Mouse (Mus musculus) ovary, postnatal 36 days (tissue): ENCODE data around the gene Xylb.
"Not testable (repeated sequence)": the region's sequence is repeated elsewhere in the genome, so short reads cannot be mapped to it uniquely, and the experiment has no call there.

ENCODE experiments used
- DNase-seq: peaks from one replicate; pipeline ENCODE4 v3.0.0; 2022; ENCODE audit warnings: low spot score, mixed read lengths

The Xylb gene

DNA sequence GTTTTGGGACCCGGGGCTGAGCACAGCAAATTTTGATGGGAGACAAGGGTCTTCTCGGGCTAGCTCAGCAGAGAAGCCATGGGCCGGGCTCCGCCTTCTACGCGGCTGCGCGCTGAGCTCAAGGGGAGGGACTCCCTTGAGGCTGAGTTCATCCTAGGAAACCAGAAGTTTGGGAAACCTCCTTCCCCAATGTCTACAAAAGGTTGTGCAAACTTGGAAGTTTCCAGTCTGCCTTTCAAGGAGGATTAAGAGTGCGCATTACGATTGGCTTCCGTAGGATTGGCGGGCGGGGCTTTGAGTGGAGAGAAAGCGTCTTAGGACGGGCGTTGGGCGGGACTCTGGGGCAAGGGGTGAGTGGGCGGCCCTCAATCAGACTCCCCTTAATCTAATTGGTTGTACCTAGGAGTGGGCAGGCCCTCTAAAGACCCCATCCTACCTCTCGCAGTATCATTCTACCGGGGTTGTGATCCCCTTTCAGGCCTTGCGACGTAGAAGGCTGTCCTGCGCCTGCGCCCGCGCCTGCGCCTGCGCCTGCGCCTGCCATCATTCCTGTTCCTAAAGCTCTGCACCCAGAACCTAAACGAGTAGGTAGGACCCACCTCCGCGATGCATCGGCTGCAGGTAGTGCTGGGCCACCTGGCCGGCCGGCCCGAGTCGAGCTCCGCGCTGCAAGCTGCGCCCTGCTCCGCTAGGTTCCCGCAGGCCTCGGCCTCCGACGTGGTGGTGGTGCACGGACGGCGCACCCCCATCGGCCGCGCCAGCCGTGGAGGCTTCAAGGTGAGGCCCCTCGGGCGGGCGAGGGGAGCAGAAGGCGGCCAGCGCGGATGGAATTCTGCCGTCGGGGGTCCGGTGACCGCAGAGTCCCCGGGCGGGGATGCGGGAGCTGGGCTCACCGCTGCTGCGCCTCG lies 16.0 kb upstream of the Xylb start, which contains the start of gene Myd88:
TSS of gene Myd88 (minus strand) at position 503 of the 908 bp plus-strand sequence.
- DNase-seq: peak; percentile 91

DNA sequence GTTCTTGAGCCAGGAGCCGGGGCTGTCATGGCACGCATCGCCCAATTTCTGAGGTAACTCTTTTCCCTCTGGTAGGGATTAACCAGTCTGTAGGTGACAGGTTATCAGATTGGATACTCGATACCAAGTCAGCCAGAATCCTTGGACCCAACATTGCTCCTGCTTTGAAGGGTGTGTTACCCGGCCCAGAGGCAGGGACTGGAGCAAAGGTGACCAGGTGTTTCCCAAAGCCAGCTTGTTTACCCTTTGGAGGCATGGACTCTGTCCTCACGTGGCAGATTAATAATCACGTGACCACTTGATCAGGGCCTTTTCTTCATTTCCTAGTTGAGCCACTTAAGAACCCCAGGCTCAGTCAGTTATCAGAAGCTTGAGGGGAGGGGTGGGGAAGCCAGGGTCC lies 14.5 kb upstream of the Xylb start:
- DNase-seq: no peak

DNA sequence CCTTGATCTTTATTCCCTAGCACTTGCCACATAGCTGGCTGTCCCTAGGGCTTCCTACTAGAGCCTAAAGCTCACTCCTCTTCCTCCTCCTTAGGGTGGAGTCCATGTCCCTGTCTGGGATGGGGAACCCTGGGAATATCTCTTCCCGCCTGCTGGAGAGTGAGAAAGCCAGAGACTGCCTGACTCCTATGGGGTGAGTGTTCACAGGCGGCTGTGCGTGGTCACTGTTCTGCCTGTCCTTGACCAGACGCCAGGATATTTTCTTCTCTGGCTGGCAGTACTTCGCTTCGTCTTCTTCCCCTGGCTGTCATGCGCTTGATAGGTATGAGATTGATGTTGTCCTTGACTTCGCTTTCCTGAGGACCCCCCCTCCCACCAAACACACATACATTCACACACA lies 10.8 kb upstream of the Xylb start:
- no peak for DNase-seq

DNA sequence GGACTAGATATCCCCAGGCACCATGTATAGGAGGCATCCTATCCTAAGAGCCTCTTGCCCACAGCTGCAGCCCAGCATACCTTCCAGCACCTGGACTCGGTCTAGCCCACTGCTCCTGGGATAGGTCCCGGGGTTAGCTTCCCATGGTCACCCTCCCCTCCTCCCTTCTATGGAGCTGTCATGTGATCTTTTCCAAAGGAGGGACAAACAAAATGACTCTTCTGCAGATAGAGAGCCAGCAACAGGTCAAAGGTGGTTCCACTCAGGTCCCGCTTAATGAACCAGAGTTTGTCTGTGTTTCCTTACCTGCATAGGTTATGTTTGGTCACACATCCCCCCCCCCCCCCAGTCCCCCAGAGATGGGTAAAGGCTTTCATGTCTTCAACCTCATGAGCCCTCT lies 6.7 kb upstream of the Xylb start:
- no peak for DNase-seq

DNA sequence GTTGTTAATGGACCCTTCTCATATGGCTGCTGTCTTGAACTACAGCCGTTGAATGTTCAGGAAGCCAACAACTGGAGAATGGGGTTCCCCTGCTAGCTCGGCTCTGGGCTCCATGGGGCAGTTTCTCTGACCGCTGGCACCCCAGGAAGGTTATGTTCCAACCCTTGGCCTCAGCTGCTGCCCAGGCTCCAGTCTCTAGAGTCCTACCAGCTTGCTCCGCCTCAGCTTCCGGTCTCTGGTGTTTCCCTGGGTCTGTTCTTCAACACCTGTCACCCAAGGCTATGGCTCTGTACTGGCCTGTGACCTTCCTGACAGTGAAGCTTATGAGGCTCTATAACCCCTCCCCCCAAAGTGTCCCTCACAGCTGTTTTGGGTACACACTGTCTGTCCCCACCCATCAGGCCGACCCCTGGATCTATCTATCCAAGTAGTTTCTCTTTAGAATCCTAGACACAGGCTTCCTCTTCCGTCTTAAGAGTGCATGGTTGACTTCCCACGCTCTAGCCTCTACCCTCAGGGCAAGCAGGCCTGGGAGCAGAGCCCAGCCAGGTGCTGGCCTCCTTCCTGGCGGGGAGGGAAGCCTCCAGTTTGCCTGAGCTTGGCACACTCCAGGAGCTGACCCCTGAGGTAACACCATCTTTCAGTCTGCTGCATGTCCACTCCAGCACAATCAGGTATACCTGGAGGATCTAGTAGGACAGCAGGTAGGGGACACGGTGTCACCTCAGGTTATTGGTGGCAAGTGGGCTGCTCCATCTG lies 6.1 kb upstream of the Xylb start:
- no peak for DNase-seq

DNA sequence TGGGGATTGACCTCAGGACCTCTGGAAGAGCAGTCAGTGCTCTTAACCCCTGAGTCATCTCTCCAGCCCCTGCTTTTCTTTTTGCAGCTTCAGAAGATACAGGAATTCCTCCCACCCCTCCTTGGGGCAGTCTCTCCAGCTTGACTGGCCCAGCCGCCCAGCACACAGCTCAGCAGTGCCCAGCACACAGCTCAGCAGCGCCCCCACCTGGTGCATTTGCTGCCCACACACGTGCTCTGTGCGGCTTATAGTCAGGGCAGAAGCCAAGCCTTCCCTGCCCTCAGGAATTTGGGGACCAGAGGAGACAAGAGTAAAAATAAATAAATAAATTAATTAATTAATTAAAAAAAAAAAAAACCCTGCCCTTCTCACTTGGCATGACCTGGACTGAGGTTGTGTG lies 5.1 kb upstream of the Xylb start:
- DNase-seq: peak; percentile 77

DNA sequence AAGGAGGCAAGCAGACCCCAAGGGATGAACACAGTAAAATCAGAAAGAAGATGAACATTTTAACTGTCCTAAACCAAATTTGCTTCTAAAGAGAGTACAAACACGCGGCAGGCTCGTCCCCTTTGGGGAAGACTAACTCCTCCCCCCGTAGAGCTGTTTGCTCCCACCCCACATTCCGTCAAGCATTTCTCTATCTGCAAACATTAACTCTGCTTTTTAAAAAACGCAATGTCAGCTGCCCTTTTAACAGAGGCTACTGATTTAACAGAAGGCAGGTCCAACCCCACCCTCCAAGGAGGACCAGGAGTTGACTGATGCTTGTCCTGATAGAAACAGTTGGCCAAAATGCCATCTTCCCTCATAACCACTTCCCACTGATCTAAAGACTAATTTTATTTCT lies 3.3 kb upstream of the Xylb start:
- DNase-seq: no peak

DNA sequence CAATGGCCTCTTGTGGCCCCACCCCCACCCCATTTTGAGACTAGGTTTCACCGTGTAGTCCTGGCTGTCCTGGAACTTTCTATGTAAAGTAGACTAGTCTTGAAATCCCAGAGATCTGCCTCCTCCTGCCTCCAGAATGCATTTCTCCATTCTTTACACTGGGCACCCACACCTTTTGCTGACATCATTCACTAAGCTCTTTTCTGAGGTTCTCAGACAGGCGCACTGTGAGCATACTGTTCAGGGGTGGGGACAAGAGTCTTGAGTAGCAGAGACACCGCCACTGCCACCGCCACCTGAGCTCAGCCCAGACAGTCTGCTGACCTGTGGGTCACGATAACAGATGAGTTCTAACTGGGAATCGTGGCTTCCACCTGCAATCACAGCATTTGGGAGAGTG lies 1.2 kb upstream of the Xylb start:
- DNase-seq: no peak

DNA sequence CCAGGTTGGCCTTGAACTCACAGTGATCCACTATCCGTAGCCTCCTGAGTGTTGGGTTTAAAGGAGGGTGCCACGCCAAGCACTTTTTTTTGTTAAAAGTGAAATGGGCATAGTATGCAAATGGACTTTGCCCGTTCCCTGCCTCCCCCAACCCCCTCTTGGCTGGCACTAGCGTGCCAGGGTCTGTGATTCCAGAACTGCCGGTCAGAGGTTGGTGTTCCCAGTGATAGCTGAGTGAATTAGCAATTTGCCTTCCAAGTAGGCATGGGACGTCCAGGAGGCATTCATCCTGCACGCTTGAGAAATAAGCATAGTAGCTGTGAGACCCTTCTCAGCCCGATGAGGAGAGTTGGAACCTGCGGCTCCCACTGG lies 863 bp downstream of the Xylb start:
- DNase-seq: no peak

DNA sequence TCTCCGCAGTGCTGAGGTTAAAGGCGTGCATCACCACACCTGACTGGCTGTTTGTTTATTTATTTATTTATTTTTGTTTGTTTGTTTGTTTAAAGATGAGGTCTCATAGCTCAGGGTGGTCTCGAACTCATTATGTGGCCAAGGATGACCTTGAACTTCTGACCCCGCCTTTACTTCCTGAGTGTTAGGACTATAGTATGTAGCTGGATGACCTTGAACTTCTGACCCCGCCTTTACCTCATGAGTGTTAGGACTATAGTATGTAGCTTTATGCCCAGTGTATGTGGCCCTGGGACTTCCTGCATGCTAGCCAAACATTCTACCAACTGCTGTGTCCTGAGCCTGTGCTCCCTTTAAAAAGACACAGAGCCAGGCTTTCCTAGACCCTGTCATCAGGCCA lies 4.2 kb downstream of the Xylb start:
- DNase-seq: no peak

DNA sequence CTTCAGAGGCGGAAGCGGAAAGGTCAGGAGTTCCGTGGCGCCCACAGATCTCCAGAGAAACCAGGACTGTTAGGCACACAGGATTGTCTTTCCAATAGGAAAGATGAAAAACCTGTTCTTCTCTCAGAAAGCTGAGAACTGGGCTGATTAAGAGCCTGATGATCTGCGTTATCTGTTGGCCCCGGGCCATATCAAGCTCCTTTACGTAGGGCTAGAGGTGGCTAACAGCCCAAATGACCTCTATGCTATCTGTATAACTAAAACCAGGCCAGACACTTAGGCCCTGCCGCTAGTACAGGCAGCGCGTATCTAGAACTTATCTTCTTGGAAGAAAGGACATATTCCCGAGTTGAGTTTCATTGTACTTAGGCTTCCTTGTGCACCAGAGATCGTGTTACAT lies 6.0 kb downstream of the Xylb start:
- no peak for DNase-seq

DNA sequence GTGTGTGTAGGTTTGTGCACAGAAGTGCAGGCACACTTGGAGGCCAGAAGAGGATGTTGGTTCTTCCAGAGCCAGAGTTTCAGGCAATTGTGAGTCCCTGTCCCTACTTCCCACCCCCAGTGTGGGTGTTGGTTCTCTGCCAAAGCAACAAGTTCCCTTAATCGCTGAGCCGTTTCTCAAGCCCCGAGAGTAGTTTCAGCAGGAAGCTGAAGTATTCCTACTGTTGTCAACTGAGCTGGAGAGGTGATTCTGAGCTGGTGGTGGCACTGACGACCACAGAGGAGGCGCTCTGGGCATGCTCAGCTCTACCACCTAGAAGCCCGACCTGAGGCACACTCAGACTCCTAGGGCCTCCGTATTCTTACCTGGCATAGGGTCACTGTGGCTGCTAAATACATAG lies 8.1 kb downstream of the Xylb start, which contains the start of gene Slc22a14:
TSS of gene Slc22a14 (minus strand) at position 270 of the 400 bp plus-strand sequence.
- DNase-seq: no peak

DNA sequence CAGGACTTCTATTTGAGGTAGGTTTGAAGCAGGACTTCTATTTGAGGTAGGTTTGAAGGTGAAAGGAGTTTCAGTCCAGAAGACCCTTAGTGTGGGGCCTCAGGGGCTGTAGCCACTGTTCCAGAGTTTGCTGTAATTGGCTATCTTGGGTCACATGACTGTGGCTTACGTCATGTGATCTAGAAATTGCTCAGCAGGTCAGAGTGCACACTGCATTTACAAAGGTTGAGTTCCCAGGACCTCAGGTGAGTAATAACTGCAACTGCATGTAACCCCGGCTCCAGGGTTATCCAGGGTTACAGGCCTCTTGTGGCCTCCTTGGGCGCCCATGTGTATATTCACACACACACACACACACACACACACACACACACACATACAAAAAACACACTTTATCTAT lies 11.2 kb downstream of the Xylb start:
- DNase-seq: no peak

DNA sequence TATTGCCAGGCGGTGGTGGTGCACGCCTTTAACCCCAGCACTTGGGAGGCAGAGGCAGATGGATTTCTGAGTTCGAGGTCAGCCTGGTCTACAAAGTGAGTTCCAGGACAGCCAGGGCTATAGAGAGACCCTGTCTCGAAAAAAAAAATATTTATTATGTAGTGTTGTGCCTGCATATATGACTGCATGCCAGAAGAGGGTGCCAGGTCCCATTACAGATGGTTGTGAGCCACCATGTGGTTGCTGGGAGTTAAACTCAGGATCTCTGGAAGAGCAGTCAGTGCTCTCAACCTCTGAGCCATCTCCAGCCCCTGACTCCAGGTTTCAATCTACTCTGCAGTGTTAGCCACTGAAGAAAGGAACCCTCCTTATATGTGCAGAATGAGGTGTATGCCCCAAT lies 13.6 kb downstream of the Xylb start:
- not testable (repeated sequence) for DNase-seq

DNA sequence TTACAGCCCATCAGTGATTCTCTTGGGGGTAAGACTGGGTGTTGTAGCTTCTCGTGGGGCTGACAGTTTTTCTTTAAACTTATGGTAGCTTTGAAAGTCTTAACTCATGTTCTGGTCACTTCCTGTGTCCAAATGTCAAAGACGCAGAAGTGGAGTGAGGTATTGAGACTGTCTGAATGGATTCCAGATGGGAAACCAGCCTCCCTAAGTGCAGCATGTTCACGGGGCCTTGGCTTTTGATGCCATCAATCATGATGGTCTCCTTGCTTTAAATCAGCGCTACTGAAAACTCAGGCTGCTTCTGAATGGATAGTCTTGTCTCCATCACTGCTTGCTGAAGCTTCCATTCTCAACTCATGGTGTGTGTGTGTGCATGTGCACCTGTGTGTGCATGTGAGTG lies 14.1 kb downstream of the Xylb start:
- no peak for DNase-seq

DNA sequence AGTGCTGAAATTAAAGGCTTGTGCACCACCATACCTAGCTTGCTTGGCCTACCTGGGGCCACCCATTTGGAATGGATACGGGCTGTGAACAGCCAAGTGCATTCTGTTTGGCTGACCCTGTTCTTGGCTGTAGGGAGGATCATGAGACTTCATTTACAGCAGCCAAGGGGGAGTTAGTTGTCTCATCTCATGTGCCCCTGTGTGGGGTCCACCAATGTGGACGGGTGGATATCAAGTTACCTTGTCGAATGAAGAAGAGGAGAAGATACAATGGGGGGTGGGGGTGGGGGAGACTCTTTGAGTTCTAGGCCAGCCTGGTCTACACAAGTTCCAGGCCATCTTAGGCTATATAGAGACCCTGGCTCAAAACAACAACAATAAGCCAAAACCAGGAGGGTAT lies 17.8 kb downstream of the Xylb start:
- DNase-seq: no peak

DNA sequence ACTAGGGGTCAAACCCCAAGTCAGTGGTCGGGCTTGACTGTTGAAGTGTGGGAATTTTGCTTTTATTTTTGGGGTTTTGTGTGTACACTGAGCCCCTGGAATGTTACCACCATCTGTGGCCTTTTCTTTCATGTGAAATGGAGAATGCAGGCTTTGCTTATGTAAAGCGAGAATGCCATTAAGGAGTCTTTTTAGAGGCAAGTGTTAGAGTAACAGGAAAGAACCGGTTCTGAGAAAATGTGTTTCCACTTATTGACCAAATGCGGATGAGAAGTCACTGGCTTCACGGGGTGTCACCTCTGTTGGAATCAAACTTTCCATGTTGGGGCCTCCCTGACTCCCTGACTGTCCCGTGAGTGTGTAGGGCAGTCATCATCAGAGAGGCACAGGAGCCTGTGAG lies 18.4 kb downstream of the Xylb start:
- no peak for DNase-seq

DNA sequence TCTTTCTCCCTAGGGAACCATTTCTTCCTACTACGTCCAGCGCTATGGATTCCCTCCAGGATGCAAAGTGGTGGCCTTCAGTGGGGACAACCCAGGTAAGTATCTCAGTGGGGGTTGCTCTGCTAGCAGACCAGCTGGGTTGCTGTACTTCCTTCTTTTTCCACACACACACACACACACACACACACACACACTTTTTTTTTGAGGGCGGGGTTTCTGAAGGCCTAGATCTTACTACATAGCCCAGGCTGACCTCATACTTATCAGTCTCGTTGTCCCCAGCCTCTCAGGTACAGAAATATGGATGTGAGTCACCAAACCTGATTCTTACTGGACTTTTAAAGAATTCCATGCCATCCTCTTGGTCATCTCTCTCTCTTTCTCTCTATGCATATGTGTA lies 21.1 kb downstream of the Xylb start:
- DNase-seq: no peak

DNA sequence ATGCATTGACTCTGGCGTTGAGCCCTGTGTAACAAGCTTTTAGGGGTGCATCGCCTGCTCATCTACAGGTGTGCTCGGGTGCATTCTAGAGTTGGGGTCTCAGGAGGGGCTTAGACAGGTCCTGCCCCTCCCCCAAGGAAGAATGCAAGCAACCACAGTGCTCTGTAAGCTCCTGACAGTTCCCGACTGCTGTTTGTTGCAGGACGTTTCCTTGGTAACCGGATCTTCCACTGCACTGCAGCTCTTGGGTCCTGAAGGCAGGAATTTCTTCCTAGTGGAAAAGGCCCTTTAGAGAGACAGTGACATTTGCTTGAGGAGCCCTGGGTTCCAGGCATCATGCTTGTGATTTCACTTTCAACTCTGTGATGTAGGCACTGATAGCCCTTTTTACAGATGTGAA lies 25.4 kb downstream of the Xylb start:
- no peak for DNase-seq

DNA sequence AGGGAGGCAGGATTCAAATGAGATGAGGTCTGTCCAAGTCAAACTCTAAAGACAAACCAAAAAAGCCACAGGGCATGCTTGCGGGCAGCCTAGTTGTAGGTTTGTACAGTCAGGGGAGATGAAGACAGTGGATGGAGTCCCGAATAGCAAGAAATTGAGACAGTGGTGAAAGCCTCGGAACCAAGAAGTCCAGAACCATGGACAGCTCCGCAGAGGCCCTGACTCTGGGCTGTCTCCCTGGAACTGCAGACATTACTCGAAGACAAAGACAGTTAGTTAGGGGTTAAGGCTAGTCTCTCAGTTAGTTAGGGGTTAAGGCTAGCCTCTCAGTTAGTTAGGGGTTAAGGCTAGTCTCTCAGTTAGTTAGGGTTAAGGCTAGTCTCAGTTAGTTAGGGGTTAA lies 31.8 kb downstream of the Xylb start:
- peak; percentile 20 for DNase-seq

DNA sequence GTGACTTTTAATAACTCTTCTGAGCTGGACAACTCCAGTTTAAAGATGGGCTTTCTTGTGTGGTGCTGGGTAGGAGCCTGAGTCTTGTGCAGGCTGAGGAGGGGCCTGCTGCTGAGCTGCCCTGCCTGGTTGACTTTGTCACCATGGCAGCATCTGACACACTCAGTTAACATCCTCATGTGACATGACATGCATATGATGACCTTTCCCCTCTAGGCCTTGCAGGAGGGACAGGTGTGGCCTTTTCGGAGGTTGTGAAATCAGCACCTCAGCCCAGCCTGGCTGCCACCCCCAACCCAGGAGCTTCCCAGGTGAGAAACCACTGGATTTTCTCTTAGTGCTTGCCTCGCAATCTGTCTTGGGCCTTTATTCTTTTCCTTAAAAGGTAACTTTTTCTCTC lies 33.0 kb downstream of the Xylb start:
- no peak for DNase-seq

DNA sequence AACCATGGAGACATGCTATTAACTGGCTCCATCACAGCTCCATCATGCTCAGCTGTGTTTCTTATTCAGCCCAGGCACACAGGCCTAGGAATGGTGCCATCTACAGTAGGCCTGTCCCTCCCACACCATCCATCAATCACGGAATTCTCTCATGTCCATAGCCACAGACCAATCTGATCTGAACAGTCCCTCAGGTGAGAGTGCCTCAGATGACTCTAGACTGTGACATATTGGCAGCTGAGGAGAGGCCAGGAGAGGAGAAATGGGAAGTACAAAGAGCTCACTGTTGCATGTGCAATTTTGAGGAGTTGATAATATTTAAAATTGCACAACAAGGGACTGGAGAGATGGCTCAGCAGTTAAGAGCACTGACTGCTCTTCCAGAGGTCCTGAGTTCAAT lies 37.6 kb downstream of the Xylb start:
- no peak for DNase-seq

DNA sequence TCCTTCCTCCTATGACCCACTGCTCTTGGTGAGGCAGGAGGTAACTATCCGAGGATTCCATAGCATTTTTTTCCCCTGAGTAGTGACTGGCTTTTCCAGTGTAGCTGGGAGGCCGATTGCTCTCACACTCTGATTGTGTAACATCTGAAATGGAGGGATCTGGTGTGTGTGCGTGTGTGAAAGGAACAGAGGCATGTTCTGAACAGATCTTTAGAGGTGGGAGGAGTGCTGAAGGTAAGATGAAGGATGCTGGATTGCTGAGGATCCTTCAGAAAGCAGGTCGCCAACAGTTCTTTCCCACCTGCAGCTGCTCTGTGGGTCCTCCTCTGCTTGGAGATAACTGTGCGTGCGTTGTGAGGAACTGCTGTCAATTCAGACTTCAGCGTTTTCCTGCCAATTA lies 44.2 kb downstream of the Xylb start:
- no peak for DNase-seq
